Mouse (Mus musculus) right cerebral cortex, postnatal 25 days (tissue): ENCODE measurements at regions not wholly inside any gene's neighbourhood (a gene's known extent, or its start where the extent isn't known, plus 50 kb on each side); places are given as distances from the start of the nearest gene placed in this dataset.

ENCODE experiments used
- DNase-seq: peaks from one replicate; pipeline ENCODE4 v3.0.0; 2022

- no peak for DNase-seq
Measured at GRCm38 (mm10) chr14:67139152-67139551, 1130.1 kb upstream of the Gulo start.

GRCm38 (mm10) chr14:67136141-67136498 lies 1127.1 kb upstream of the Gulo start:
- no peak for DNase-seq

- peak; percentile 33 for DNase-seq
Measured at GRCm38 (mm10) chr14:67135221-67136140, 1126.5 kb upstream of the Gulo start.

- no peak for DNase-seq
Measured at GRCm38 (mm10) chr14:67133221-67133620, 1124.2 kb upstream of the Gulo start.

- DNase-seq: no peak
Measured at GRCm38 (mm10) chr14:67127118-67127517, 1118.1 kb upstream of the Gulo start.

- no peak for DNase-seq
Measured at GRCm38 (mm10) chr14:67126254-67126653, 1117.2 kb upstream of the Gulo start.

- DNase-seq: peak; percentile 59
Measured at GRCm38 (mm10) chr14:67123300-67123699, 1114.3 kb upstream of the Gulo start.
